Mouse (Mus musculus): ENCODE data around the gene Ppm1h. TPM values are rescaled to one million over a fixed set of nuclear protein-coding genes. Genes with fewer than 3 reads are reported as not detected.

The Ppm1h gene
- polyA plus RNA-seq, 1 experiment from 2014 or later = 7.6 TPM

GRCm38 (mm10) chr10:122876964-122877363 lies 198.4 kb downstream of the Ppm1h start:
- H3K27me3 ChIP-seq = no peaks in the 10 kb centered on the region
- WGBS = 67% methylated on average over 4 of the region's 4 CpGs
- H3K27ac ChIP-seq = no peak overlapping the region
- H3K9me3 ChIP-seq = no peaks in the 10 kb centered on the region
- no peak overlapping the region for H3K4me3 ChIP-seq
- H3K4me2 ChIP-seq = no peak overlapping the region
- H3K4me1 ChIP-seq = peaks cover 16% of the 10 kb centered on the region; the same call in 1 of the 2 replicates
- H3K9ac ChIP-seq = no peak overlapping the region
- no peak for ATAC-seq (ENCODE audit: borderline replicate concordance, extremely low read depth, low FRiP score, low TSS enrichment)
- no peaks in the 10 kb centered on the region for H3K36me3 ChIP-seq

- H3K4me1 ChIP-seq = peaks cover 15% of the 10 kb centered on the region; the same call in 1 of the 2 replicates
- H3K9ac ChIP-seq = no peak overlapping the region
- H3K27ac ChIP-seq = no peak overlapping the region
- H3K9me3 ChIP-seq = no peaks in the 10 kb centered on the region
- no peak overlapping the region for H3K4me2 ChIP-seq
- no peaks in the 10 kb centered on the region for H3K36me3 ChIP-seq
- WGBS = 82% methylated on average over 2 of the region's 2 CpGs
- H3K4me3 ChIP-seq = no peak overlapping the region
- no peaks in the 10 kb centered on the region for H3K27me3 ChIP-seq
- no peak for ATAC-seq (ENCODE audit: borderline replicate concordance, extremely low read depth, low FRiP score, low TSS enrichment)
Observed at GRCm38 (mm10) chr10:122877436-122877835, 198.9 kb downstream of the Ppm1h start.

- Histone ChIP-seq H3K9me3 (no peaks in the 10 kb centered on the region), H3K4me2 (no peak overlapping the region), H3K36me3 (no peaks in the 10 kb centered on the region), H3K4me3 (no peak overlapping the region), H3K4me1 (peaks cover 31% of the 10 kb centered on the region), H3K27ac (no peak overlapping the region), H3K9ac (no peak overlapping the region), H3K27me3 (no peaks in the 10 kb centered on the region)
- 85% methylated on average over 10 of the region's 10 CpGs for WGBS
- ATAC-seq (ENCODE audit: borderline replicate concordance, extremely low read depth, low FRiP score, low TSS enrichment) = no peak
Observed at GRCm38 (mm10) chr10:122881456-122881855, 202.9 kb downstream of the Ppm1h start.

- WGBS = 43% methylated on average over 4 of the region's 4 CpGs
- Histone ChIP-seq H3K4me2 (no peak overlapping the region), H3K36me3 (no peaks in the 10 kb centered on the region), H3K9me3 (no peaks in the 10 kb centered on the region), H3K27ac (no peak overlapping the region), H3K9ac (no peak overlapping the region), H3K4me3 (no peak overlapping the region), H3K4me1 (peaks cover 39% of the 10 kb centered on the region), H3K27me3 (no peaks in the 10 kb centered on the region)
- ATAC-seq (ENCODE audit: borderline replicate concordance, extremely low read depth, low FRiP score, low TSS enrichment) = no peak
Observed at GRCm38 (mm10) chr10:122882614-122883013, 204.1 kb downstream of the Ppm1h start.

- H3K4me3 ChIP-seq = no peak overlapping the region
- no peak overlapping the region for H3K9ac ChIP-seq
- H3K27me3 ChIP-seq = no peaks in the 10 kb centered on the region
- H3K36me3 ChIP-seq = no peaks in the 10 kb centered on the region
- peak overlapping the region; percentile 32 for H3K4me2 ChIP-seq
- 18% methylated on average over 15 of the region's 15 CpGs for WGBS
- peak; percentile 74; the same call in 1 of the 2 replicates for ATAC-seq (ENCODE audit: borderline replicate concordance, extremely low read depth, low FRiP score, low TSS enrichment)
- peaks cover 41% of the 10 kb centered on the region for H3K4me1 ChIP-seq
- no peaks in the 10 kb centered on the region for H3K9me3 ChIP-seq
- peak overlapping the region; percentile 74 for H3K27ac ChIP-seq
Observed at GRCm38 (mm10) chr10:122883823-122884743, 205.5 kb downstream of the Ppm1h start.

GRCm38 (mm10) chr10:122885301-122885700 lies 206.7 kb downstream of the Ppm1h start:
- H3K9ac ChIP-seq = no peak overlapping the region
- no peak overlapping the region for H3K4me2 ChIP-seq
- no peak overlapping the region for H3K4me3 ChIP-seq
- peaks cover 44% of the 10 kb centered on the region for H3K4me1 ChIP-seq
- H3K27me3 ChIP-seq = no peaks in the 10 kb centered on the region
- H3K36me3 ChIP-seq = no peaks in the 10 kb centered on the region
- H3K27ac ChIP-seq = no peak overlapping the region
- no peak for ATAC-seq (ENCODE audit: borderline replicate concordance, extremely low read depth, low FRiP score, low TSS enrichment)
- 86% methylated on average over 5 of the region's 5 CpGs for WGBS
- H3K9me3 ChIP-seq = no peaks in the 10 kb centered on the region

GRCm38 (mm10) chr10:122886055-122886915 lies 207.7 kb downstream of the Ppm1h start:
- Histone ChIP-seq H3K27me3 (no peaks in the 10 kb centered on the region), H3K4me1 (peaks cover 50% of the 10 kb centered on the region), H3K4me2 (peak overlapping the region; percentile 39), H3K9ac (peak overlapping the region; percentile 6), H3K27ac (peak overlapping the region; percentile 77), H3K9me3 (no peaks in the 10 kb centered on the region), H3K4me3 (0 out of 2 replicates have a peak overlapping the region, but pooled peaks have one; percentile 4), H3K36me3 (no peaks in the 10 kb centered on the region)
- 9% methylated on average over 26 of the region's 26 CpGs for WGBS
- peak; percentile 23; the same call in 1 of the 2 replicates for ATAC-seq (ENCODE audit: borderline replicate concordance, extremely low read depth, low FRiP score, low TSS enrichment)

- Histone ChIP-seq H3K4me2 (peak overlapping the region; percentile 39; the same call in 1 of the 2 replicates), H3K9me3 (no peaks in the 10 kb centered on the region), H3K9ac (peak overlapping the region; percentile 6; the same call in 1 of the 2 replicates), H3K27me3 (no peaks in the 10 kb centered on the region), H3K27ac (peak overlapping the region; percentile 77), H3K36me3 (no peaks in the 10 kb centered on the region), H3K4me3 (no peak overlapping the region), H3K4me1 (peaks cover 50% of the 10 kb centered on the region)
- no peak; the same call in 1 of the 2 replicates for ATAC-seq (ENCODE audit: borderline replicate concordance, extremely low read depth, low FRiP score, low TSS enrichment)
- 61% methylated on average over 14 of the region's 14 CpGs for WGBS
Observed at GRCm38 (mm10) chr10:122886916-122887527, 208.5 kb downstream of the Ppm1h start.

GRCm38 (mm10) chr10:122887528-122888183 lies 209.1 kb downstream of the Ppm1h start:
- Histone ChIP-seq H3K4me2 (no peak overlapping the region), H3K9me3 (no peaks in the 10 kb centered on the region), H3K36me3 (no peaks in the 10 kb centered on the region), H3K9ac (no peak overlapping the region), H3K4me3 (no peak overlapping the region), H3K27ac (peak overlapping the region; percentile 77), H3K27me3 (no peaks in the 10 kb centered on the region), H3K4me1 (peaks cover 50% of the 10 kb centered on the region)
- ATAC-seq (ENCODE audit: borderline replicate concordance, extremely low read depth, low FRiP score, low TSS enrichment) = peak; percentile 36
- 22% methylated on average over 10 of the region's 10 CpGs for WGBS

- Histone ChIP-seq H3K36me3 (no peaks in the 10 kb centered on the region), H3K4me3 (no peak overlapping the region), H3K4me2 (no peak overlapping the region), H3K27ac (no peak overlapping the region), H3K4me1 (peaks cover 55% of the 10 kb centered on the region), H3K9ac (no peak overlapping the region), H3K9me3 (no peaks in the 10 kb centered on the region), H3K27me3 (no peaks in the 10 kb centered on the region)
- ATAC-seq (ENCODE audit: borderline replicate concordance, extremely low read depth, low FRiP score, low TSS enrichment) = no peak
- 70% methylated on average over 14 of the region's 14 CpGs for WGBS
Observed at GRCm38 (mm10) chr10:122890682-122891350, 212.3 kb downstream of the Ppm1h start.

Measured in lung, embryonic 15.5 days (tissue).